Mouse (Mus musculus): ENCODE results near the gene Nucks1. TPM values are rescaled to one million over a fixed set of nuclear protein-coding genes. Genes with fewer than 3 reads are reported as not detected.
A peak's percentile ranks its signal among the peaks of the same experiment; 100 is the strongest.

Gene Nucks1
- total and polyA plus RNA-seq, 3 experiments, result 87.4 to 267 (median 96.9) TPM

GRCm38 (mm10) chr1:131867946-131868290, 42.4 kb upstream of the Nucks1 start:
- peak overlapping the region; percentile 67 to 70 (median 67) for H3K4me3 ChIP-seq (replicated peaks in 1 of 3; ENCODE audit: low read depth in 2 of 3, low read length in 2 of 3, poor library complexity in 1 of 3)
- no peak for DNase-seq (ENCODE audit: extremely low read depth)

GRCm38 (mm10) chr1:131869561-131869960, 40.8 kb upstream of the Nucks1 start:
- Histone ChIP-seq H3K9me3 (replicated peaks; ENCODE audit: low read length) (no peaks in the 10 kb centered on the region), H3K36me3 (replicated peaks in 1 of 2; ENCODE audit: control insufficient read depth in 1 of 2, insufficient read depth in 1 of 2, low read length in 1 of 2) (peaks cover 0 to 20% of the 10 kb centered on the region in 2 experiments), H3K9ac (ENCODE audit: insufficient read depth, low read depth) (no peak overlapping the region), H3K79me2 (replicated peaks; ENCODE audit: control insufficient read depth, extremely low read depth, insufficient read depth, poor library complexity, severe bottlenecking) (no peaks in the 10 kb centered on the region; the same call in 1 of the 2 replicates), H3K4me3 (replicated peaks in 1 of 3; ENCODE audit: low read depth in 2 of 3, low read length in 2 of 3, poor library complexity in 1 of 3) (no peak overlapping the region), H3K27me3 (replicated peaks) (no peaks in the 10 kb centered on the region), H3K4me2 (ENCODE audit: insufficient read depth, low read depth, poor library complexity, severe bottlenecking) (no peak overlapping the region), H3K4me1 (ENCODE audit: control insufficient read depth in 1 of 2, insufficient read depth in 2 of 2) (peaks cover 5 to 12% of the 10 kb centered on the region in 2 experiments; a peak in 3 of 4 replicates), H3K27ac (ENCODE audit: insufficient read depth, low read depth) (no peak overlapping the region)
- dilution Hi-C loops (cut with MboI; ENCODE audit: extremely low pct_ligation_motif_present, extremely low pct_unique_long_range_greater_than_20kb, low sequenced_read_pairs), result loop anchor here (25.0 kb wide), 1 partner anchor 257 kb away; no protein-coding TSS in a partner anchor
- DNase-seq (ENCODE audit: extremely low read depth), result no peak
- in situ Hi-C loops (cut with MboI; ENCODE audit: low pct_ligation_motif_present, low pct_unique_long_range_greater_than_20kb, low sequenced_read_pairs), result no loop called here
- peak; percentile 60 for TF ChIP-seq ZNF384 (IDR thresholded peaks at IDR 0.05; ENCODE audit: low read depth, low read length)
- TF ChIP-seq SIN3A (IDR thresholded peaks at IDR 0.05; ENCODE audit: low read length), result no peak

More at GRCm38 (mm10) chr1:131867946-131868290, 42.4 kb upstream of the Nucks1 start:
- H3K9ac ChIP-seq (ENCODE audit: insufficient read depth, low read depth), result peak overlapping the region; percentile 57
- H3K4me2 ChIP-seq (ENCODE audit: insufficient read depth, low read depth, poor library complexity, severe bottlenecking), result peak overlapping the region; percentile 38
- no peaks in the 10 kb centered on the region for H3K27me3 ChIP-seq (replicated peaks)
- dilution Hi-C loops (cut with MboI; ENCODE audit: extremely low pct_ligation_motif_present, extremely low pct_unique_long_range_greater_than_20kb, low sequenced_read_pairs), result loop anchor here (25.0 kb wide), 1 partner anchor 256 kb away; no protein-coding TSS in a partner anchor
- no peak for TF ChIP-seq RCOR1 (conservative IDR thresholded peaks at IDR 0.05; ENCODE audit: low read depth, low read length)
- TF ChIP-seq POLR2AphosphoS2 (IDR thresholded peaks at IDR 0.05; ENCODE audit: low read depth, low read length), result no peak
- peaks cover 5 to 11% of the 10 kb centered on the region in 2 experiments; a peak in 3 of 4 replicates for H3K4me1 ChIP-seq (ENCODE audit: control insufficient read depth in 1 of 2, insufficient read depth in 2 of 2)
- H3K9me3 ChIP-seq (replicated peaks; ENCODE audit: low read length), result no peaks in the 10 kb centered on the region
- no peaks in the 10 kb centered on the region; the same call in 1 of the 2 replicates for H3K79me2 ChIP-seq (replicated peaks; ENCODE audit: control insufficient read depth, extremely low read depth, insufficient read depth, poor library complexity, severe bottlenecking)
- in situ Hi-C loops (cut with MboI; ENCODE audit: low pct_ligation_motif_present, low pct_unique_long_range_greater_than_20kb, low sequenced_read_pairs), result no loop called here
- peaks cover 0 to 17% of the 10 kb centered on the region in 2 experiments for H3K36me3 ChIP-seq (replicated peaks in 1 of 2; ENCODE audit: control insufficient read depth in 1 of 2, insufficient read depth in 1 of 2, low read length in 1 of 2)
- H3K27ac ChIP-seq (ENCODE audit: insufficient read depth, low read depth), result no peak overlapping the region

- peak; percentile 61 for DNase-seq (ENCODE audit: extremely low read depth)
- in situ Hi-C loops (cut with MboI; ENCODE audit: low pct_ligation_motif_present, low pct_unique_long_range_greater_than_20kb, low sequenced_read_pairs), result no loop called here
- Histone ChIP-seq H3K9ac (ENCODE audit: insufficient read depth, low read depth) (no peak overlapping the region), H3K4me2 (ENCODE audit: insufficient read depth, low read depth, poor library complexity, severe bottlenecking) (no peak overlapping the region), H3K4me3 (replicated peaks in 1 of 3; ENCODE audit: low read depth in 2 of 3, low read length in 2 of 3, poor library complexity in 1 of 3) (no peak overlapping the region), H3K27ac (ENCODE audit: insufficient read depth, low read depth) (no peak overlapping the region), H3K4me1 (ENCODE audit: control insufficient read depth in 1 of 2, insufficient read depth in 2 of 2) (peaks cover 1 to 10% of the 10 kb centered on the region in 2 experiments; a peak in 3 of 4 replicates), H3K9me3 (replicated peaks; ENCODE audit: low read length) (no peaks in the 10 kb centered on the region), H3K36me3 (replicated peaks in 1 of 2; ENCODE audit: control insufficient read depth in 1 of 2, insufficient read depth in 1 of 2, low read length in 1 of 2) (peaks cover 0 to 20% of the 10 kb centered on the region in 2 experiments), H3K27me3 (replicated peaks) (no peaks in the 10 kb centered on the region), H3K79me2 (replicated peaks; ENCODE audit: control insufficient read depth, extremely low read depth, insufficient read depth, poor library complexity, severe bottlenecking) (no peaks in the 10 kb centered on the region; the same call in 1 of the 2 replicates)
- no peak for TF ChIP-seq E2F4 (IDR thresholded peaks at IDR 0.05; ENCODE audit: insufficient replicate concordance, low read depth, low read length)
- TF ChIP-seq ZNF384 (IDR thresholded peaks at IDR 0.05; ENCODE audit: low read depth, low read length), result no peak
- no peak for TF ChIP-seq KAT2A (IDR thresholded peaks at IDR 0.05; ENCODE audit: insufficient replicate concordance, low read length)
- TF ChIP-seq SIN3A (IDR thresholded peaks at IDR 0.05; ENCODE audit: low read length), result no peak
- TF ChIP-seq UBTF (IDR thresholded peaks at IDR 0.05; ENCODE audit: low read depth, low read length), result no peak
- no peak for TF ChIP-seq ZC3H11A (IDR thresholded peaks at IDR 0.05; ENCODE audit: low read depth, low read length)
- no peak for TF ChIP-seq ETS1 (conservative IDR thresholded peaks at IDR 0.05; ENCODE audit: low read depth, low read length)
- no peak for TF ChIP-seq NRF1 (IDR thresholded peaks at IDR 0.05; ENCODE audit: low read depth, low read length)
- TF ChIP-seq SMC3 (IDR thresholded peaks at IDR 0.05; ENCODE audit: low read depth, low read length), result no peak
- TF ChIP-seq ZKSCAN1 (IDR thresholded peaks at IDR 0.05; ENCODE audit: borderline replicate concordance, low read depth, low read length), result no peak
- no peak for TF ChIP-seq MAFK (IDR thresholded peaks at IDR 0.05; ENCODE audit: insufficient replicate concordance, low read length)
- TF ChIP-seq USF2 (conservative IDR thresholded peaks at IDR 0.05; ENCODE audit: low read depth, low read length), result no peak
- no peak for TF ChIP-seq POLR2A (IDR thresholded peaks at IDR 0.05; ENCODE audit: low read depth, low read length)
- dilution Hi-C loops (cut with MboI; ENCODE audit: extremely low pct_ligation_motif_present, extremely low pct_unique_long_range_greater_than_20kb, low sequenced_read_pairs), result loop anchor here (25.0 kb wide), 1 partner anchor 261 kb away; no protein-coding TSS in a partner anchor
Measured at GRCm38 (mm10) chr1:131872856-131873255, 37.5 kb upstream of the Nucks1 start.

Data from CH12.LX (cell line).